Mouse (Mus musculus) cerebellum, adult 9-10 months (tissue): ENCODE measurements around the gene 1700001L19Rik.

Source experiments
- DNase-seq: peaks from one replicate; pipeline ENCODE4 v3.0.0; 2022

1700001L19Rik gene

GRCm38 (mm10) chr13:68622792-68623191, 25.6 kb downstream of the 1700001L19Rik start:
- DNase-seq = no peak

- DNase-seq = no peak
Measured at GRCm38 (mm10) chr13:68627041-68627440, 29.8 kb downstream of the 1700001L19Rik start.

GRCm38 (mm10) chr13:68642786-68643185, 45.6 kb downstream of the 1700001L19Rik start:
- DNase-seq = no peak
